Mouse (Mus musculus) R1 (cell line): ENCODE measurements around the gene Cyb5d1.

ENCODE experiments used
- DNase-seq: peaks from one replicate; pipeline ENCODE4 v3.0.0-alpha.2; 2018; ENCODE audit warnings: low read depth, low spot score

The Cyb5d1 gene

DNA sequence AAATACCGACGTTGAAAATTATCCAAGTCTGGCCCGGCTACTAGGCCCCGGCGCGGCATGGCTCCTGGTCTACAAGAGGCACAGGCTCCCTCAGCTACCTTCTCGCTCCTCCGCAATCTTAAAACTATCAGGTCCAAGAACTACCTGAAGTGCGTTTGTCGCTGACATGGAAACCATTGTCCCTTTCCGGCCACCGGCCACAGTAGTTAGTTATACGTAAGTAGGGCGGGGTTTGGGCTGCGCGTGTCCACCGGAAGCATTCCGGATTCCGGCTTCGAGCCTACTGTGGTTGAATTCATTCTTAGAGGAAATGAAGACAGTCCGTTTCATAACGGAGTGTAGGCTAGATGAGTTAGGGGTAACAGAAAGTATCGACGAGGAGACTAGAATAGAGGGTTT, at the start of gene Cyb5d1, which contains the start of gene Naa38:
Gene Cyb5d1, minus strand, starts transcription at position 397 of the 399 bp plus-strand sequence.
Gene Naa38, plus strand, starts transcription at position 253 of the 399 bp plus-strand sequence.
- peak; percentile 94 for DNase-seq

DNA sequence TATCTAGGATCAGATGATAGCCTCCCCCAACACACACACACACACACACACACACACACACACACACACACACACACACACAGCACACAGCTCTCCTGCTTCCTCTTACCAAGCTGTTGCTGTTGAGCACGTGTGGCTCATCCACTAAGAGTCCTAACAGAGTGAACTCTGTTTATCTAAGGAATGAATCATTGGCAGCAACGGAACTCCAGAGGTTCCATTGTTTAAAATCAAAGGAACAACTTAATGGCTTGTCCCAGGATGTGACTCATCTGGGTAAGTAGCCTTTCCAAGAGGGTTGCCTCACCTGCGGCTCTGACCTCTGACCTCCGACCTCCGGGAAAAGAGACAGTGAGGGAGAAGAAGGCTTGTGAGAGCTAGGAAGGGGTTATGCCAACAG, 47.9 kb upstream of the Cyb5d1 start:
- peak; percentile 71 for DNase-seq

DNA sequence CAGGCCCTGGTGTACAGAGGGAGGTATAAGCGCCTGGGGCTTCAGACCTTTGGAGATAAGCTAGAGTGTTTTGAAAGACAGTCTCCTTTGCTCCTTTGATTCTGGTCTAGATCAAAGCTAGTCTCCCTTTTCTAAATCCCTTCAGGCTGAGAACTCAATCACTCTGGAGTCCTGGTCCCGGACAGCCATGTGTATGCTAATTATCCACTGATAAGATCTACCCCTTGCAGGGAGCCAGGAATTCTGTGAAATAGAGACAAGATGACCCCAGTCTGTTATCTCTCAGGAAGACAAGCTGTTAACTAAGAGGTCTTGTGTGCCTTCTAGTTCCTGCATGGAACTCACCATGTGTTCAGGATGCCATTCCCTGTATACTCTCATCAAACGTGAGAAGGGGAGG, 41.9 kb upstream of the Cyb5d1 start:
- peak; percentile 51 for DNase-seq

DNA sequence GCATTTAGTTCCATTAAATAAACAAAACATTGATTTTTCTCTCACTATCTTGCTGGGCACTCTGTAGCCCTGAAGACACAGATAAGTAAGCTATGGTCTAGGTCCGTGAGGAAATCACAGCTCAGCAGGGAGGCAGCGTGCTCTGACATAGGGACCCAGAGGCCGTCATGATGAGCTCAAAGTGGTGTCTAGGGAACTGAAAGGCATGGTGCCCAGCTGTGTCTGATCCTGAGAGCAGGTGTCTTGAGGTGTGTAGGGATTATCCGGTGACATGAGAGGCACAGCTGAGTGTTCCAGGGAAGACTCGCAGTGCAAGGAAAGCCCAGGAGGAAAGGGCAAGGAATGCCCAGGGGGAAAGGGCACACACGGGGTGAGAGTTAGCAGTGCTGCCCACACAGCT, 37.8 kb upstream of the Cyb5d1 start:
- no peak for DNase-seq

DNA sequence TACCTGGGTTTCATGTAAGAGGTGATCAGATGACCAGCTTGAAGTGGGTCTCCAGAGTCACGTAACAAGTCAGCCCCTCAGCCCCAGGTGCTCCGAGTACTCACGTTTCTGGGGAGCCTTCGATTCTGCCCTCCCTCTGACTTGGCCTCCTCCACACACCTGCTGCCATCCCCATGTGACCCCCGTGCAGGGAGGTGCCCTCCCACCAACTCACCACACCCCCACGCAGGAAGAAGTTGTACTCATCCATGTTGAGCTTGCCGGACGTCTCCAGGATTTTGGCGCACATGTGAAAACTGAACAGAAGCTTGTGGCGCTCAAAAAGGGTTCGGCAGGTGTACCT, 37.2 kb upstream of the Cyb5d1 start:
- DNase-seq = no peak

DNA sequence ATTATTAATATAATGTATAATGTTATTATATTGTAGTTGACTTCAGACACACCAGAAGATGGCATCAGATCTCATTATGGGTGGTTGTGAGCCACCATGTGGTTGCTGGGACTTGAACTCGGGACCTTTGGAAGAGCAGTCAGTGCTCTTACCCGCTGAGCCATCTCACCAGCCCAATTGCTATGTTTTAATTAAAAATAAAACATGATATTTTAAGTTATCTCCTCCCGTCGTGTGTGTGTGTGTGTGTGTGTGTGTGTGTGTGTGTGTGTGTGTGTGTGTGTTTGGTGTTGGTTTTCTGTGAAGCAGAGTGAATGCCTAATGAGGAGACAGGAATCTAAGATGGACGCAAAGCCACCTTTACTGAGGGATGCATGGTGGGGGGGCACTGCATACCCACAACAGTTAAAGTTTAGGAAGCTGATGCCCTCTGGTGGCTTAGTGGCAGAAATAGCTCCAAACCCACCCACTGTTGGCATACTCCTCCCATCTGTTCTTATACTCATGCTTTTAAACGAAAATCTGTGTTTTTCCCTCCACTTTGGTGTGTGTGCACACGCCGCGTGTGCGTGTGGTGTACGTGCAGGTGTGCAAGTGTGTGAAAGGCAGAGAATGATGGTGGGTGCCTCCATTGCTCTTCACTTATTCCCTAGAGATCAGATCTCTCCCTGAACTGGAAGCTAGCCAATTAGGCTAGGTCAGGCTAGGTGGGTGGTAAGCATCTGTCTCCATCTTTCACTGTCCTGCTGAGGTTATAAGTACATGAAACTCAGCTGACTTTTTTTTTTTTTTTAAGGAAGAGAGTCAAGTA, 36.6 kb upstream of the Cyb5d1 start:
- peak; percentile 88 for DNase-seq

DNA sequence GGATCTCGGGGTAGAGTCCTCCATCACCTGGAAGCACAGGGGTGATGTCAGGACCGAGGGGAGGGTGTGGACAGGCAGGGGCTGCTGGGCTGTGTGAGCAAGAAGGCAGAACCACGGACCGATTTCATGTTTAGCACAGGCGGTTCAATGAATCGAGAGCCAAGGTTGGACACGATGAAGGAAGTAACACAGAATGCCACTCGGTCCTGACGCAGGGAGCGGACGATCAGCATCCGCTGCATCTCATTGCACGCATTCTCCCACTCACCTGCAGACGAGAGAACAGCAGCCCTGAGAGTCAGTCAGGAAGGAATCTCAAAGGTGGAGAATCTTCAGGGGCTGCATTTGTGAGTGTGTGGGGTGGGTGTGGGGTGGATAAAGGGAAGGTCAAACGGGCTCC, 35.2 kb upstream of the Cyb5d1 start:
- DNase-seq = no peak

DNA sequence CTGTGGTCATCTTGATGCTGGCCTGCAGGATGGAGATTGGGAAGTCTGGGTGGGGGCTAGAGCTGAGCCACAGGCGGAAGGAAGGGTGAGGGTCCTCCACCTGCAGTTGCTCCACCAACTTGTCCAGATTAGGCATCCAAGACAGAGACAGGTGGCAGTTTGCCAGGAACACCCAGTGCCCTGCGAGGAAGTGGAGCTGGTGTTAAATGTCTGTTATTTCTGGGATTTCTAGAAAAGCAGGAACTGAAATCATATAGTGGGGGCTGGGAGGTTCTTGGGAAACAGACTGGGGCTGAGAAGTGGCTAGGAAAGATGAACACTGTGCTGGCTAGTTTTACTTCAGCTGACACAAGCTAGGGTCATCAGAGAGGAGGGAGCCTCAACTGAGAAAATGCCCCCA, 33.9 kb upstream of the Cyb5d1 start:
- DNase-seq = no peak

DNA sequence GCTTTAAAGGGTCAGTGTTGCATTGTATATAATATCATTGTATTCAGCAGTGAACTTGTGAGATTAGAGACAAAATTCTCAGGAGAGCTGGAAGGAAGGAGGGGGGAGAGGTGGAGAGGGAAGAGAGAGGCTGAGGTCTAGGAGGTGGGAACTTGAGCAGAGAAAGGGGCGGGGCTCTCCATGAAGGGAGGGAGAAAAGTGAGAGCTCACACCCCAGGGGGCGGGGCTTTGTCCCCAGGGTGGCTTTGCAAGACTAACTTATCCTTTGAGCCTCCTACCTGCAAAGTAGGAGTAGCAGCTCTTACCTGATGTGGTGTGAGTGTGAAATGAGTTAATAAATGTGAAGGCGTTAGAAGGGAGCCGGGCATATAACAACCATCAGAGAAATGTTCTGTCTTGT, 33.3 kb upstream of the Cyb5d1 start:
- DNase-seq = peak; percentile 88

DNA sequence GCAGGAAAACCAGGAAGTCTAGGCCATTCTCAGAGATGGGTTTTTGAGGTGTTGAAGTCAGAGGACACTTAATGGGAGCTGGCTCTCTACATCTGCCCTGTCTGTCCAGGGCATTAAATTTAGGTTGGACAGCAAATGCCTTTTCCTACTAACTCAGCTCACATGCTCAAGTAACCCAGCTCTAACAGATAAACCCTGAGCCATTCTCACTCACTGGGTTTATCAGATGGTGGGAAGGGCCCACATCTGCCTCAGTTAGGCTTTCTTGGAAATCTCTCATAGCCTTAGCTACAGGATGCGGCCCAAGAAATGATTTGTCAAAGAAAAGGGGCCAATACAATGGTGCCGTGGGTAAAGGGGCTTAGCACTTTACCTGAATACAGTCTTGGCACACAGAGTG, 30.8 kb upstream of the Cyb5d1 start:
- no peak for DNase-seq

DNA sequence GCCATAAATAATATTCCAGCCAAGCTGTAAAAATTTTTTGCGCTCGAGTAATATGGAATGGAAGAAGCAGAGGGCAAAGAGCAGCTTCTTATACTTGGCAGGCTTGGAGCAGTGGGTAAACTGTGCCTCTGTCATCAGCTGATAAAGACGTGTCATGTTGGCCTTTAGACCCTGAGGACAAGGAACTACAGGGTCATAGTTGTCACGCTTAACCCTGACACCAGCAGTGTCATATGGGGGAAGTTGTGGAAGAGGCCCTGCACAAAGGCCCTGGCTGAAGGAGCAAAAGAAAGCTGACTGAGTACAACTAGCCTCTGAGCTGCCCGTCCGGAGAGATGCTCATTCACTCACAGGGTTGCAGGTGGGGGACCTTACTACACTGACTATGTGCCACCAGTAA, 28.5 kb upstream of the Cyb5d1 start:
- no peak for DNase-seq

DNA sequence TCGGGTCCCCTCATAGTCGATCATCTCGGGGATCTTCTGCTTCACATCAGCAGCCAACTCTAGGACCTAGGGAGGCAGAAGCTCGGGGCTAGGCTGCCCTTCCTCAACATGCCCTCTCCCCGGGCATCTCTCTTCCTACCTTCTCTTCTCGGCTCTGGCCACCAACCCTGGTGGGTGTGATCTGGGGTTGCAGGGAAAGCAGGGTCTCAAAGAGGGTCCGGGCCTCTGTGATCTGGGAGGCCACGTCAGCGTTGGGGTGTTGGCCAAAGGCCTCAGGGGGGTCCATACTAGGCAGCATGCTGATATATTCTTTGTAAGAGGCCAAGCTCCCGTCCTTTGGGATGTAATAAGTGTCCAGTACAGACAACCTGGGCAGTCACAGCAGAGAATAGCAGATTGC, 27.4 kb upstream of the Cyb5d1 start:
- DNase-seq = no peak

DNA sequence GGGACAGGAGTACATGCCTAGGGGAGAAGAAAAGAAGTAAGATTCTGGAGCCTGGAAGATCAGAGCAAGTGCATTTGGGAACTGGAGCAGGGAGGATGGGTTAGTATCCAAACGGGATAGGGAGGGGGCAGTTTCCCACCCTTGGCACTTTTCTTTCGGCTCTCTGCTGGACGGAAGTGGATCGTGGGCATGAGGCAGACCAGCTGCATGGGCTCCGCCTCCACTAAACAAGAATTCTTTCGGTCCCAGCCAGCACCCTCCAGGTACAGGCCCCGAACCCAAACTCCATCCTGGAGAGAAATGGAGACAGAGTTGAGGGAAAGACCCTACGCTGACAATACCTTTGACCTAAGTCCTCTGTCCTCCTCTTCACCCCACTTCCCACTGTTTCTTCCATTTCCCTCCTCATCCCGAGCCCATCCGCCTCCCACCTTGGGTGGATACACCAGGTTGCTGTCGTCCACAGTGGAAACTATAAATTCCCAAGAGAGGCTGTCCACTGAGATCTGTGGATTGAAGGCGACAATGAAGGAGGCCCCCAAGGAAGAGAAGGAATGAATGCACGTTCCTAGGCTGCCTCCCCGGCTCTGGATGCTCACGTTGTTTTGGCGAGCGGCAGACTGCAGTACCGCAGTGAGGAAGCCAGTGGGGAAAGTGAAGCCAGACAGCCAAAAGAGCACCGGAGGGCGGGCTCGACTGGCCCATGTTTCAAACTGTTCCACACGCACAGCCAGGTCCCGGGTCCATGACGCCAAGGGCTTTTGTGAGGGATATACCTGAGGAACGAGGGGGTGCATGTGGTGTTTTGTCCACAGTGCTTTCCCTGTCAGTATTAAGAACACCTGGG, 25.9 kb upstream of the Cyb5d1 start:
- DNase-seq = no peak

DNA sequence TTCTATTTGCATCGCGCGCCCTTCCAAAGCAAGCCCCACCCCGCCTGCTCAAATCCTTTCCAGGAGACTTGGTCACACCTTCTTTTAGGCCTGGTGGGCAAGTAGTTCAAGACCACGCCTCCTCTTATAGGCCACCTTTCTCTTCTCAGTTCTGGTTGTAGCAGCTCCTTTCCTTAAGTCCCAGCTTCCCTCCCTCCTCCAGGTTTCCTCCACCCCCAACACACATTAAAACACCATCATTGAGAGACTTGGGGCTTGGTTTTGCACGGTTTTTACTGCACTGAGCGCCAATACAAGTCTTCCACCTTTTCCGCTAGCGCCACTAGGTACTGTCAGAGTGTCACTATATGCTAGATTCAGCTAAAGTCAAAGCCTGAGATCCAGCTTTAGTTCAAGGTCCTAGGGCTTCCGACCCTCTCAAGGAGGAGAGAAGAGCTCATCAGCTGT, 25.1 kb upstream of the Cyb5d1 start:
- DNase-seq = no peak

DNA sequence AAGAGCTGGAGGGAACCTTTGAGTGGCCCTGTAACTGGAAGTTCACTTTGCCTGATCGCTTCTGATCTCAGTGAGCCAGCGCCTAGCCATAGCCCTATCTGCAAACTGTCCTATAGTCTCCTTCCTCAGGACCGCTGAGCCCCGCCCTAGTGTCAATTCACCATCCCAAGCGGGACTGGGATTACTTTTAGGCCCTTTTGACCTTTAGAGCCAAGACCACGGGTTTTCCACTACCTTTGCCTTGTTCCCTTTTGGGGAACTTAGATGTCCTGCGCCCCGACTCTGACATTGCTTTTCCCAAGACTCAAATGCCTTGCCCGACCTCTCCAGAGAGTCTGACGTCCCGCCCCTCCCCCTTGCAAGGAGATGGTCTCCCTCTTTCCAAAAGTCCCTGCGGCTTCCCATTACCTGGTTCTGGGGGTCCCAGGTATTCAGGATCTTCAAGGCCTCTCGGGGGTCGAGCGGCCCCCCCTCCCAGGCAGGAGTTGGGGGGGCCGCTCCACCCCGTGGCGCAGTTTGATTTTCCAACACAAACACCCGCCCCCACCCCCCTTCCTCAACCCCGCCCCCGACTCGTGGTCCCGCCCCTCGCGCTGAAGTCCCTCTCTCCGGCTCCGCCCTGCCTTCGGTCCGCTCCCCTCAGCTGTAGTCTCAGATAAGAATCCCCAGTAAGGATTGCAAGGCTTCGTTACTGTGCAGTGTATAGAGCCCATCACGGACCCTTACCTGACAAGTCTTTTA, 24.6 kb upstream of the Cyb5d1 start:
- DNase-seq = peak; percentile 91

DNA sequence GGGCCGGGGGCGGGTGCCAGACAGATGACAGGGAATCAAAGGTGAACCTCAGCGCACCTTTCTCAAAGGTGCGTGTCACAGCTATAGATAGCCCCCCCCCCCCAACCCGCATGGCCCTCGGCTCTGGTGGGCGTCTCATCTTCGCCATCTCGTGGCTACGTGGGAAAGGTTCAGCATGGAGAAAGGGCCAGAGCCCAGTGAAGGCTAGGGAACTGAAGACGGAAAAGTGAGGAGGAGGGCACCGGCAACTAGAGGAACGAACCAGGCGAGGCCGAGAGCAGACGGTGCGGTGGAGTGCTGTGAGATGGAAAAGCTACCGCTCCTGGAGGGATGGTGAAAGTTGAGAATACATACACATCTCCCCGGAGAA, 24.0 kb upstream of the Cyb5d1 start:
- no peak for DNase-seq

DNA sequence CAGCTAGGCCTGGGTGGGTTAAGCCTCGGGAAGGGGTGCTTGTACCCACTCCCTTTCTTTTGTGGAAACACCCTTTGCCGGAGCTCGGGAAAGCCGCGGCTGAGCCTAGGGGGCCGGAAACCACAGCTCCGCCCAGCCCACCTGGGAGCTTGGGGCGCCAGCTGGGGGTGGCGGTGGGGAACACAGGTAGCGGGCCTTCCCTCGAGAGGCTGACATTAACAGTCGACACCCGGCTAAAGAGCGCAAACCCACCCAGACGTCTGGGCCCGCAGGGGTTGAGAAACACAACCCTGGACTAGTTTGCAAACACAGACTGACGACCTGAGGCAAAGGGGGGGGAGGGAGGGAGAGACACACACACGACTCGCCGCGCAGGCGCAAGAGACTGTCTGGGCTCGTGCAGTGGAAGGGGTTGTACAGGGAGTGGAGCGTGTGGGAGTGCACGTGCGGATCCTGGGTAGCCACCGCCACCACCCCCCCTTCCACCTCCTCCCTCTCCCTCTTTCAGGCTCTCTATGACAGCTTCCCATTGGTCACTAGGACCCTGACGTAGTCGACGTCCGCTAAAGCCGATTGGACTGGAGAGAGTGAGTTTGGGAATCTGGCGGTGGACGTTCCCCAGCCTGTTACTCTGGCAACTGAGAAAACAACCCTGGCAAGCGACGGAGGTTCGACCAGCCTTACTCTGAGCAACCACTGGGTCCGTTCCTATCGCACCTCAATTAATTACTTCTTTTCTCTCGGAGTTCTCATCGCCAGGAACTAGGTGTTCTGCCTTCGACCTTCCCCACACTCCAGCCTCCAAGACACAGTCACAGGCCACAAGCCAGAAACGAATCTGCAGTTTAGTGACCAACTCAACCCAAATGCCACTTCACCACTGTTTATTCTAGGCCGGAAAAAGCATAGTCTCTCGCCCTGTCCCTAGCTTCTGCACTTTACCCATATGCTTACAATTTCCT, 23.3 kb upstream of the Cyb5d1 start:
- DNase-seq = peak; percentile 100

DNA sequence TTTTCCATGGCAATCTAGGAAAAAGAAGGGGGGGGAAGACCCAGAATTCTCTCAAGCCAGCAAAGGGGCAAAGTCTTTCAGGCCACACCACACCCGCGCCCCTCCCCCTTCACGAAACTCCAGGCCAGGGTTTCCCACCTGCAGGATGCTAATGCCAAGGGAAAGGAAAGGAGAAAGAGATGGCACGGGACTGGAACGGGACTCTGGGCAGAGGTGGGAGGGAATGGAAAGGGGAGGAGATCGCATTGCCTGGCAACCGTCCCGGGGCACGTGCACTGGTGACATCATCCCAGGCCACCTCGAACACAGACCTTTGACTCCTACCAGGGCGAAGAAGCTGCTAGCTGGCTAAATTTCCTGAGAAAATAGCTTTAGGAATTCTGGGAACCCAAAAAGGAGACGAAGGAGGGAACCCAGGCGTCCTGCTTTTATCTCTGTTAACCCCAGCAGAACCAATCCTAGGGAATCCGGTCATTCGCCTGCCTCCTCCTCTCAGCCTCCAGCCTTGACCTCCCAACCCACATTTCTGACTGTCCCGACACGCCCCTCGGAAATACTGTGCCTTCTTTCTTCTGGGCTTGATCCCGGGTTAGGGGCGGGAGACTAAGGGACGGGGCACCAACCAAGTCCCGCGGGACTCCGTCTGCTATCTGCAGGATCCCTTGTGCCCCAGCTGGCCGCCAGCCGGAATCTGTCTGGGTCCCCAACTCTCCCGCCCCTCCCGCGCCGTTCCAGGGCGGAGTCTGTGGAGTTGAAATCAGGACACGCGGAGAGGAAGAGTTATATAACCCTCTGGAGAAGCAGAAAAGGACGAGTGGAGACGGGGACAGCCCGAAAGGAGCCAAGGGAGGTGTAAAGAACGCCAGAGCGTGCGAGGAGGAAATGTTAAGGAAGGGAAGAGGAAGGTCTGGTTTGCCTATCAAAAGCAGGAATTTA, 22.3 kb upstream of the Cyb5d1 start:
- peak; percentile 98 for DNase-seq

DNA sequence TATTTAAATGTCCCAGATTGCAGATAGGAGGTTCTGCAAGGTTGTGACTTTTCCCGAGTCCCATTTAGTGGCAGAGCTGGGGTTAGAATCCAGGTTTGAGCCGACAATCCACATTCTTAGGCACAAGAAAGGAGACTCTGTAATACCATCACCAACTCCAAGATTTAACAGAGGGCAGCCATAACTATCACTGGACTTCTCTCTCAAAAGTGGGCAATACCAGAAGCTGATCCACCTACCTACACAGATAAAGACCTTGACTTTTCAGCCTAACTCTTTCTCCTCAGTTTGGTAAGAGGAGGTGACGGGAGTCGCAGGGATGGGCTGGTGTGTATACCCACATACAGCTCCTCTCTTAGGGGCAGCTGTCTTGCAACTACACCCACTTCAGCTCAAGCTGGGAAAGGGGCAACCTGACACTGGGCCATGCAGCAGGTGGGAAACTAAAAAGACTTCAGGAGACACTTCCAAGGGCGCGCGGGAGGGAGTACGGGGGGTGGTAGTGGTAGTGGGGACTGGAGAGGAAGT, 21.6 kb upstream of the Cyb5d1 start:
- DNase-seq = peak; percentile 46

DNA sequence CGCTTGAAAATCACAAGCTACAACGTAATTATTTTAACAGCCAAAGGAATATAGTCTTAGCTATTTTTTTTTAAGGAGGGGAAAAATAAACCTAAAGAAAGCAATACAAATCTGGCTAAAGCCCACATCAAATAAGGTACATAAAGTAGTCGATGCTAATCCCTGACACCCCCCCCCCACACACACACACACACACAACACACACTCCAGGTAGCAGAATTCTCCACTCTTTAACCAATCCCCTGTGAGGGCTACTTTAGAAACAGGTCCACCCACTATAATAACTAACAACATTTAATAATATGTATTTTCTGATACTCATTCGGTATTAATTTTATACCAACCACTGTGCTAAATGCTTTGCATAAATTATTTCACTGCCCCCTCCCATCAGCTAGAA, 21.1 kb upstream of the Cyb5d1 start:
- no peak for DNase-seq
